ENCODE assay signal across 13 mouse cellular contexts in genomic region chr7:110625489-110625888, GRCm38 (mm10). TPM values are rescaled to one million over a fixed set of nuclear protein-coding genes. Genes with fewer than 3 reads are reported as not detected.
DNase-seq lines count a peak whose midpoint lies in the region; ATAC-seq and TF ChIP-seq lines count a peak whose summit lies in the region.
"Had no signal": no experiment of that assay in that cellular context is flagged by ENCODE, and none has a peak within 500 bp of the region (broad histone marks: within the 10 kb centered on the region; RNA-seq: fewer than 3 reads in every experiment).

No protein-coding gene starts in this region.

- H3K9me3 ChIP-seq in heart, embryonic 10.5 days, result no peaks in the 10 kb centered on the region
- no peaks in the 10 kb centered on the region for H3K9me3 ChIP-seq in E14TG2a.4 (ENCODE audit: low read length)
- no peaks in the 10 kb centered on the region for H3K9me3 ChIP-seq in liver, embryonic 11.5 days (ENCODE audit: control insufficient read depth, low read length)
- H3K9me3 ChIP-seq: hindbrain, embryonic 12.5 days; neural tube, embryonic 15.5 days had no signal

- 63% methylated on average over 10 of the region's 10 CpGs for WGBS in heart, embryonic 10.5 days
- WGBS in liver, adult 2 months, result 60% methylated on average over 10 of the region's 10 CpGs
- 48% methylated on average over 10 of the region's 10 CpGs for WGBS in liver, embryonic 11.5 days

- intact Hi-C loops in heart, postnatal 36 days (cut with DNase I), result no loop called here

- no peak for ATAC-seq in liver, embryonic 11.5 days (replicated peaks; ENCODE audit: low FRiP score)
- ATAC-seq: forebrain, embryonic 14.5 days had no signal

- no peak overlapping the region for H3K27ac ChIP-seq in heart, embryonic 10.5 days
- H3K27ac ChIP-seq in liver, adult 2 months (replicated peaks; ENCODE audit: insufficient read depth, low read depth, low read length), result no peak overlapping the region
- H3K27ac ChIP-seq in liver, embryonic 11.5 days (ENCODE audit: low read depth, low read length), result no peak overlapping the region
- H3K27ac ChIP-seq: hindbrain, embryonic 12.5 days; left cerebral cortex, adult 2 months; neural tube, embryonic 15.5 days had no signal

- peak overlapping the region; percentile 59 for H3K4me2 ChIP-seq in liver, embryonic 11.5 days

- peaks cover 46% of the 10 kb centered on the region for H3K4me1 ChIP-seq in heart, embryonic 10.5 days
- peaks cover 16% of the 10 kb centered on the region for H3K4me1 ChIP-seq in liver, adult 2 months (ENCODE audit: control insufficient read depth, insufficient read depth, low read length)
- peaks cover 52% of the 10 kb centered on the region for H3K4me1 ChIP-seq in E14TG2a.4 (replicated peaks; ENCODE audit: low read depth, low read length)
- peaks cover 4% of the 10 kb centered on the region; the same call in 1 of the 2 replicates for H3K4me1 ChIP-seq in liver, embryonic 11.5 days (replicated peaks; ENCODE audit: control insufficient read depth, insufficient read depth, low read length)

- TF ChIP-seq POLR2A in liver, adult 2 months (IDR thresholded peaks at IDR 0.05; ENCODE audit: extremely low read depth, insufficient read depth, low read length), result no peak

- H3K79me2 ChIP-seq in liver, adult 2 months (ENCODE audit: control insufficient read depth, insufficient read depth, low read length), result no peaks in the 10 kb centered on the region

- TF ChIP-seq CTCF in liver, adult 2 months (IDR thresholded peaks at IDR 0.05; ENCODE audit: low read depth, low read length), result no peak
- no peak for TF ChIP-seq CTCF in E14TG2a.4 (conservative IDR thresholded peaks at IDR 0.05; ENCODE audit: low read length)

- peak overlapping the region; percentile 27; the same call in 1 of the 2 replicates for H3K9ac ChIP-seq in liver, adult 2 months (ENCODE audit: low read depth, low read length)
- H3K9ac ChIP-seq in liver, embryonic 11.5 days (ENCODE audit: low read depth, low read length), result no peak overlapping the region
- H3K9ac ChIP-seq: hindbrain, embryonic 12.5 days; neural tube, embryonic 15.5 days had no signal

- H3K4me3 ChIP-seq in heart, embryonic 10.5 days, result peak overlapping the region; percentile 70
- peak overlapping the region; percentile 45 for H3K4me3 ChIP-seq in liver, adult 2 months (ENCODE audit: insufficient read depth, low read depth, low read length)
- peak overlapping the region; percentile 70 for H3K4me3 ChIP-seq in E14TG2a.4 (replicated peaks; ENCODE audit: low read length)
- peak overlapping the region; percentile 34; the same call in 1 of the 2 replicates for H3K4me3 ChIP-seq in liver, embryonic 11.5 days (ENCODE audit: low read depth, low read length)
- H3K4me3 ChIP-seq: left cerebral cortex, adult 2 months had no signal

- DNase-seq in heart, embryonic 10.5 days (ENCODE audit: low spot score), result no peak
- no peak for DNase-seq in heart, postnatal 36 days
- DNase-seq in liver, adult 2 months (ENCODE audit: extremely low read depth, low read depth, low spot score), result no peak
- no peak for DNase-seq in liver
- no peak for DNase-seq in liver, embryonic 11.5 days (ENCODE audit: low spot score)
- DNase-seq in testis, postnatal 14 days (ENCODE audit: low spot score), result no peak
- DNase-seq in ovary, adult 18-20 months (ENCODE audit: low spot score), result no peak

- H3K36me3 ChIP-seq in heart, embryonic 10.5 days, result no peaks in the 10 kb centered on the region
- no peaks in the 10 kb centered on the region for H3K36me3 ChIP-seq in liver, adult 2 months (ENCODE audit: control insufficient read depth, insufficient read depth, low read length)
- no peaks in the 10 kb centered on the region for H3K36me3 ChIP-seq in E14TG2a.4 (ENCODE audit: insufficient read depth, low read length)
- H3K36me3 ChIP-seq in liver, embryonic 11.5 days (ENCODE audit: control insufficient read depth, insufficient read depth, low read length), result no peaks in the 10 kb centered on the region
- H3K36me3 ChIP-seq: hindbrain, embryonic 12.5 days; neural tube, embryonic 15.5 days had no signal

- peaks cover 63% of the 10 kb centered on the region for H3K27me3 ChIP-seq in heart, embryonic 10.5 days (ENCODE audit: insufficient read depth, poor library complexity, severe bottlenecking)
- H3K27me3 ChIP-seq in liver, adult 2 months (ENCODE audit: control insufficient read depth, insufficient read depth, low read length), result no peaks in the 10 kb centered on the region
- peaks cover 70% of the 10 kb centered on the region for H3K27me3 ChIP-seq in E14TG2a.4 (ENCODE audit: insufficient read depth, low read length)
- H3K27me3 ChIP-seq in liver, embryonic 11.5 days (replicated peaks; ENCODE audit: control insufficient read depth, insufficient read depth, low read length), result peaks cover 91% of the 10 kb centered on the region

RNA-seq across cellular contexts. Expression of gene Adm, which starts 2.0 kb away (rescaled TPM):
- polyA plus RNA-seq in heart, embryonic 10.5 days (2016; fragmentation: Nextera tagmentation; extraction: Ambion mirVana), result 9.3 and 13.1 TPM in 2 replicates
- total RNA-seq in heart, postnatal 36 days (2021), result 10 to 100 TPM in 1 of 2 experiments, 1 to 10 TPM in 1; 8.3 to 10.2 TPM
- total RNA-seq in liver, adult 2 months (2014; rRNA removed), result 1.3 and 3.0 TPM in 2 replicates
- 1.5 and 2.5 TPM in 2 replicates for polyA plus RNA-seq in liver, adult 2 months (2012; rRNA removed)
- polyA plus RNA-seq in liver, embryonic 11.5 days (2014; fragmentation: Nextera tagmentation; extraction: Ambion mirVana), result 8.8 and 10.6 TPM in 2 replicates
- total RNA-seq: megakaryocyte progenitor cell, adult 5-6 weeks had no signal

RNA-seq across cellular contexts. Expression of gene Sbf2, which starts 10.8 kb away (rescaled TPM):
- polyA plus RNA-seq in heart, embryonic 10.5 days (2016; fragmentation: Nextera tagmentation; extraction: Ambion mirVana), result 28.6 and 33.4 TPM in 2 replicates
- 10 to 100 TPM; 52.6 to 54.1 TPM for total RNA-seq in heart, postnatal 36 days (2021)
- total RNA-seq in liver, adult 2 months (2014; rRNA removed), result 19.6 and 19.7 TPM in 2 replicates
- 6.6 and 7.2 TPM in 2 replicates for polyA plus RNA-seq in liver, adult 2 months (2012; rRNA removed)
- polyA plus RNA-seq in liver, embryonic 11.5 days (2014; fragmentation: Nextera tagmentation; extraction: Ambion mirVana), result 13.8 and 14.6 TPM in 2 replicates
